Mouse (Mus musculus) brain, embryonic 14.5 days (tissue): Measurements from ENCODE around the gene Des. TPM values are rescaled to one million over a fixed set of nuclear protein-coding genes. Genes with fewer than 3 reads are reported as not detected.

Experiments used
- DNase-seq: peaks from one replicate; pipeline ENCODE4 v3.0.0-alpha.2; 2011; ENCODE audit warnings: low read depth
- CTCF ChIP-seq: fragments of 200-500 bp; IDR thresholded peaks from 2 replicates; pipeline ENCODE4 v1.5.1; 2012; ENCODE audit warnings: inconsistent platforms, mild to moderate bottlenecking, moderate library complexity, borderline replicate concordance; ENCODE audit not compliant: insufficient read depth, insufficient read length; ENCODE audit errors: extremely low read depth
- POLR2A ChIP-seq: fragments of 200-500 bp; IDR thresholded peaks from 2 replicates; pipeline ENCODE4 v1.6.1; 2012; ENCODE audit warnings: mild to moderate bottlenecking, inconsistent platforms, borderline replicate concordance; ENCODE audit not compliant: poor library complexity, insufficient read depth, insufficient read length, severe bottlenecking; ENCODE audit errors: extremely low read depth
- polyA plus RNA-seq: library from polyadenylated mRNA; depleted of rRNA; stranded (reverse); fragments of >200 nt; gene quantifications from 2 replicates; pipeline ENCODE4 v1.2.3, GENCODE M21; 2012

Des gene
- polyA plus RNA-seq, 1 experiment: 1.4 TPM

GRCm38 (mm10) chr1:75361123-75361522, 994 bp downstream of the Des start:
- no peak for DNase-seq
- no peak for TF ChIP-seq CTCF
- no peak for TF ChIP-seq POLR2A

GRCm38 (mm10) chr1:75361750-75362149, 1.6 kb downstream of the Des start:
- DNase-seq: no peak
- no peak for TF ChIP-seq CTCF
- TF ChIP-seq POLR2A: no peak

- TF ChIP-seq CTCF (no peak), POLR2A (no peak)
- DNase-seq: no peak
Measured at GRCm38 (mm10) chr1:75363868-75364267, 3.7 kb downstream of the Des start.

- peak; percentile 71 for DNase-seq
- TF ChIP-seq POLR2A (no peak), CTCF (no peak)
Measured at GRCm38 (mm10) chr1:75365510-75366137, 5.5 kb downstream of the Des start.

GRCm38 (mm10) chr1:75369360-75369983, 9.3 kb downstream of the Des start:
- no peak for DNase-seq
- TF ChIP-seq POLR2A: no peak
- TF ChIP-seq CTCF: no peak

GRCm38 (mm10) chr1:75369984-75370660, 10.0 kb downstream of the Des start:
- DNase-seq: no peak
- no peak for TF ChIP-seq CTCF
- TF ChIP-seq POLR2A: no peak

- DNase-seq: no peak
- TF ChIP-seq POLR2A (no peak), CTCF (peak; percentile 55)
Measured at GRCm38 (mm10) chr1:75371317-75372095, 11.4 kb downstream of the Des start.

GRCm38 (mm10) chr1:75372450-75372849, 12.3 kb downstream of the Des start:
- no peak for DNase-seq
- TF ChIP-seq POLR2A (no peak), CTCF (no peak)

GRCm38 (mm10) chr1:75373276-75373675, 13.1 kb downstream of the Des start:
- TF ChIP-seq POLR2A (no peak), CTCF (no peak)
- DNase-seq: peak; percentile 61

- TF ChIP-seq CTCF (no peak), POLR2A (no peak)
- no peak for DNase-seq
Measured at GRCm38 (mm10) chr1:75374950-75375936, 15.1 kb downstream of the Des start, which contains the start of gene Speg. TSS of gene Speg (plus strand) at chr1:75375297.
